Mouse (Mus musculus): ENCODE measurements around the gene Tbx3. TPM values are rescaled to one million over a fixed set of nuclear protein-coding genes. Genes with fewer than 3 reads are reported as not detected.

The Tbx3 gene
- polyA plus RNA-seq (2012; rRNA removed) = 40.4 and 54.3 TPM in 2 replicates

DNA sequence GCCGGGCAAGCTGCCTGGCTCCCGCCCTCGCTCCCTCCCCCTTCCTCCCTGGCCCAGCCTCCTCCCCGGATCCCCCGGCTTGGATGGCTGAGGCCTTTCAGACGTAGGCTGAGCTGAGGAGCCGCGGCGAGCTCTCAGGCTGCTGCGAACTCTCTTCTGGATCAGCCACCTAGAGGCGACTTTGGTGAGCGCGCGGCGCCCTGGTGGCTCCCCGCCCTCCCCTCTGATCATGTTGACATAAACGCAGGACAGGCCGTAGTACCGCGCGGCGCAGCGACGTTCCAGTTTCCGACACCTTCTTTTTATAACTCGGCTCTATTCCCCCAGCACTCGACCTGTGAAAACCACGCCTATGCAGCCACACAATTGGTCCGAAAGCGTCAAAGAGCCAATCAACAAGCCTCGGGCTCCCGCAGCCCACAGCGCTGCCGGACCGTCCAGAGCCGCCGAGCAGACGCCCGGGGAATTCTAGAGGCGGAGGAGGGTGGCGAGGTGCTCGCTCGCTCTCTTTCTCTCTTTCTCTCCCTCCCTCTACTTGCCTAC lies at the start of gene Tbx3:
Tbx3 (plus strand) TSS at position 104 of the 543 bp plus-strand sequence.
- peak; percentile 92 for DNase-seq (ENCODE audit: low spot score)

DNA sequence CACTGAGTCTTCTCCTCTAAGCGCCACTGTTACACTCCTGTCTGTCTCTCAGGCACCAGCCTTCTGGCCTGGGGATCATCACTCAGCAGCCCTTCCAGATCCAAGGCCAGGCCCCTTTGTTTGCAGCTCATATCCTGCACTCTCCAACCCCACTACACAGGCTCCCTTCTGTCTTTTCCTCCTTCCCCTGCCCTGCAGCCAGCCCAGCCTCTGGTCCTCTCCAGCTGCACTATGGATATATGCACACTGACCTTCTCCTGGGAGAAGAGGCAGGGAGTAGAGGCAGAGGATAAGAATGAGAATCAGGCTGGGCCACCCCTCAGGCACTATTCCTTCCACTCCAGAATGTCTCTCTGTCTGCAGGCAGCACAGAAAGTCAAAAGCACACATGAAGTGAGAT lies 48.4 kb upstream of the Tbx3 start:
- no peak for DNase-seq (ENCODE audit: low spot score)

GRCm38 (mm10) chr5:119624554-119624953 lies 45.9 kb upstream of the Tbx3 start:
- no peak for DNase-seq (ENCODE audit: low spot score)

- no peak for DNase-seq (ENCODE audit: low spot score)
Measured at GRCm38 (mm10) chr5:119625603-119626002, 44.9 kb upstream of the Tbx3 start.

DNA sequence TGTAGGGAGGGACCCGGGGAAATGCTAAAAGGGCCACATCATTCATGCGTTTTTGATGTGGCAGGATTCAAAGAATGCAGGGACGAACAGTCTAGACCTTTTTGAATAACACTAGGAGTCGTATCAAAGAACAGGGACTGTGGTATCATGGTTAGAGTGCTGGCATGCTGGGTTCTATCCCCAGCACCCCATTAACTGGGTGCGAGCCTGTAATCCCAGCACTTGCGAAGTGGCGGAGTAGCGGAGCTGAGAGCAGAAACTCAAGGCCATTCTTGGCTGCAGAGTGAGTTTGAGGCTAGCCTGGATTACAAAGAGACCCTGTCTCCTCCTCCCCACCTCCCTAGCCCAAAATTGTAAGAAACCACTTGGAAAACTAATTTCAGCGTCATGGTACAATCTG lies 44.3 kb upstream of the Tbx3 start:
- no peak for DNase-seq (ENCODE audit: low spot score)

DNA sequence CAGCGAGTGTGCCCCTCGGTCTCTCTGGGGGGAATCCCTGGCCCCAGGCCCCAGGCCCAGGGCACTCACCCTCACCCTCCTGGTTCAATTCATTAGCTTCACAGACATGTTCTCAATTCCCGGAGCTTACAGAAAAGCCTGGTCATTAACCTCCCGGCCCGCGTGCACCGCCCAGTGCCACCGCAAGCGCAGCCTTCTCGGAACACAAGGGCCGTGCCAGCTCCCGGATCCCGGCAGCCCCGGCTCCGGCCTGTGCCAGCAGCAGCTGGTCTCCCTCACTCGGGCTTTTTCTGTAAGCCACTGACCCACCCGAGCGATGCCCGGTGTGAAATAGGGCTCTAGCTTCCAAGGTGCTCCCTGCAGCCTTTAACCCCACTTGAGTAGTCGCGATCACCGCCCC lies 43.8 kb upstream of the Tbx3 start:
- no peak for DNase-seq (ENCODE audit: low spot score)

GRCm38 (mm10) chr5:119628100-119628499 lies 42.4 kb upstream of the Tbx3 start:
- DNase-seq (ENCODE audit: low spot score) = no peak

DNA sequence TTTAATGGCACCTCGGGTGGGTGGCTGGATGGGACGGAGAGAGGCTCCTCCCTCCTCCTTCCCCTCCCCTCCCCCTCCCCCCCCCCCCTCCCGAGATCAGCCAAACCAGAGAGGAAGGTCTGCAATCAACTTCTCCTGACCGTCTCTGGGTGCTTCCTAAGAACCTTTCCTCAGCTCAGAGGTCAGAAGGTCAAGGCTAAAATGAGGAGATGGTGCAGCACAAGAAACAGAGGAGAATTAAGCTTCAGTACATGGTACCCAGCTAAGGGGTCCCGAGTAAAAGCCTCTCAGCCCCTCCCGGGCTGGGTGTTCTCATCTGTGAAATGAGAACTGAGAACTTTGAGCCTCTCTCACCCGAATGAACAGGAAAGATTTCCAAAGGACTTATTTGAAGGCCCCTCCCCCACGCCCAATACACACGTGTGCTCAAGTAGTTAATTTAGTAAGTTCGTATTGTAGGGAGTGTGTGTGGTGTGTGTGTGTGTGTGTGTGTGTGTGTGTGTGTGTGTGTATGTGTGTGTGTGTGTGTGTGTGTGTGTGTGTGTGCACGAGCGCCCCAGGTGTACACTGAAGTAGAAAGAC lies 41.6 kb upstream of the Tbx3 start:
- DNase-seq (ENCODE audit: low spot score) = no peak

- DNase-seq (ENCODE audit: low spot score) = no peak
Measured at GRCm38 (mm10) chr5:119633581-119633980, 36.9 kb upstream of the Tbx3 start.

DNA sequence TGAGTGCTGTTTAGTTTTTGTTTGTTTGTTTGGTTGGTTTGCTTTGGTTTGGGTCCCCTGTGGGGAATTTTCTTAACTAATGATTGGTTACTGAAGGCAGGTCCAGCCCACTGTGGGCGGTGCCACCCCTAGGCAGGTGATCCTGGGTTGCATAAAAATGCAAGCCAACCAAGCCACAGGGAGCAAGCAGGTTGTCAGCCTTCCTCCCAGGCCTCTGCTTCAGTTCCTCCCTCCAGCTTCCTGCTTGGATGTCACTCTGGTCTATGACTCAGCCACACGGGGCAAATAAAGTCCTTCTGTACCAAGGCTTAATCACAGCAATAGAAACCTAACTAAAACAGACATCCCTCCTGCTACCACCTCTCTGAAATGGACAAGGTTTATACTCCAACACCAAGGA lies 35.6 kb upstream of the Tbx3 start:
- no peak for DNase-seq (ENCODE audit: low spot score)

DNA sequence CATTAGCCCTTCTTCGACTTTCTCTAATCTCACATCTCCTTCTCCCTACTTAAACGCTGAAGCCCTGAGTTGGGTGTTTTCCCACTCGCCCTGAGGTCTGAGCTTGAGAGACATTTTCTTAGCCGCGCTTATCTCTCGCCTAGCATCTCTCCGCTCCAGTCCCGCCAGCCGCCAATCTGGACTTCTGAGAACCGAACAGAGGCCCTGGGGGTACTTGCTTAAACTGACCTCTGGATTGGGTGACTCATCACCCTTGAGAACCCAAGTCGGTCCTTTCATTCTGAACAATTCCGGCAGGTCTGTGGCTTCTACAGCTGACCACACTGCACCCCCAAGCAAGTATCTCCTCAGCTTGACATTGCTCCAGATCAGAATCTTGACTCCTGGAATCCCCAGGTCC lies 32.2 kb upstream of the Tbx3 start:
- no peak for DNase-seq (ENCODE audit: low spot score)

DNA sequence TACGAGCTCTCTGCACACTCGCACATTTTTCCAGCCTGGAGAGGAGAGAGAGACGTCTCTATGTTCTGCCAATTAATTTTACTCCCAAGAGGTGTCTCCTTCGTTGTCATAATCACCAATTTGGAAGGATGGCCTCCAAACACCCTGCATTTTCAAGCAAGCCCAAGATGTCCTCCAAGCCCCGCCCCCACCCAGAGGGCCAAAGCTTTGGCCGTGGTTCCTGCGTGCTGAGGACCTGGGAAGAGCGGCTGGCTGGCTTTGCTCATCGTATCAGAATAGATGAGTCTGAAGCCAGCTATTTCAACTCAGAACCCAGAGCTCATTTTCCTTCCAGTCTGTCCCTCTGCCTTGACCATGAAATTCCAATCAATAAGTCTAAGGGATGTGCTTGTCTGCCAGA lies 29.4 kb upstream of the Tbx3 start:
- DNase-seq (ENCODE audit: low spot score) = no peak

DNA sequence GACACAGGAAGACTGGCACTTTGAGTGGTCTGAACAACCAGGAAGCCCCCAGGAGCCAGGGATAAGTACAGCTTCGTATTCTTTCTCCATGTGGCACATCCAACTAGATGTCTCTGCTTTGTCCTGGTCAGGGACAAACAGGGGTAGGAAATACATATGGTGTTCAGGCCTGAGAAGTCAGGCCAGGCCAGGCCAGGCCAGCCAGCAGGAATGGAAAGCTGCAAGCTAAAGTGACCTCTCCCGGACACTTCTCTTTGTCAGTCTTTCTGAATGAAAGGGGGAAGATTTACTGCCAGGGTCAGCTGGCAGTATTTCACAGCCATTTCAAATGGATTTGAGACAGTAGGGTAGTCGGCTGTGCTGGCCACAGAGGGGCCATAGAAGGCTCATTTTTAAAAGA lies 28.8 kb upstream of the Tbx3 start:
- DNase-seq (ENCODE audit: low spot score) = no peak

- no peak for DNase-seq (ENCODE audit: low spot score)
Measured at GRCm38 (mm10) chr5:119646965-119647364, 23.5 kb upstream of the Tbx3 start.

DNA sequence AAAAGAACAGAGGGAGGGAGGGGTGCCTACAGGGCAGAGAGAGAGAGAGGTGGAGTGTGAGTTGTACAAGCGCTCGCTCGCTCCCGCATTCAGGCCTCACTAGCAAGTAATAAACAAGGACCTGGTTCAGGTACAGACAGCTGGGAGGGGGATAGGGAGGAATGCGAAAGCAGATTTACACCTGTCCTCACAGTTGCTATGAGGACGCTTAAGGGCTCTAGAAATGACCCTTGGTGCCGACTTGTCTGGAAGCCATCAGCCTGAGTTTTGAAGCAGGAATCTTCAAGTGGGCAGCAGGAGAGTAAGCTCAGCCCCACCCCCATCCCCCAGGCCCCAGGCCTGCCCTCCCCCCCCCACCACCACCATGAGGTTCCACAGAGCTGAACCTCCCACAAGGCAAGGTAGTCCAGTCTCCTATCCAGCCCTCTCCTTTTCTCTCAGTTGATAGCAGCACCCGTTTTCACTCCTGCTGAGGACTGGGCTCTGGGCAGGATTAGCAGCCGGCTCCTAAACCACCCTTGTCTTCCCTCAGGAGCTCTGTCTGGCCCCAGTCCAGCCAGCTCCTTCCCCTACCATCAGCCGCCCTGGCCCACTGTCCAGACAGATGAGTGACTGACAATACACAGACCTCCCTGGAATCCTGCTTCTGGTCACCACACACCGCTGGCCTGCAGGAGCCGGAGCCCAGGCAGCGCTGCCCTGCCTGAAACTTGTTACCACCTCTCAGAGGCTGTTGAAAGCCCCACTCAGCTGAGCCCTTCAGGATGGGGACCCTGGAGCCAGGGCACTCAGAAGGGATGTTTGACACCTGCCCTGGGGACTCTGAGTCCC lies 19.1 kb upstream of the Tbx3 start:
- no peak for DNase-seq (ENCODE audit: low spot score)

- no peak for DNase-seq (ENCODE audit: low spot score)
Measured at GRCm38 (mm10) chr5:119656354-119656753, 14.1 kb upstream of the Tbx3 start.

DNA sequence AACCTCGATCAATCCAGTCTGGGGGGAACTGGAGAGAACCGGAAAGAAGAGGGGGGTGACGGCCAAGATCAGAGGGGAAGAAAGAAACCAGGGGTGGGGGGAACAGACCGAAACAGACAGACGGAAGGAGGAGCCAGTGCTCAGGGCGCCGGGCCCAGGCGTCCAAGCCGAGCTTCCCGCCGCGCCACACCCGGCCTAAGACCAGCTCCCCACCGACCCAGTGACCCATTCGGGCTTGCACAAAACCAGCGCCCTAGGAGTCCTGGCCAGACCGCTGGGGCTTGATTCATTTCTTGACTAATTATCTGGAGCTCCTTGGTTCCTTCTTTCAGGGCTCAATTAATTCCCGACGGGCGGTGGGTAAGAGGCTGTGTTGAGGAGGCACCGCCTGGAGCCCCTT lies 13.6 kb upstream of the Tbx3 start:
- no peak for DNase-seq (ENCODE audit: low spot score)

- no peak for DNase-seq (ENCODE audit: low spot score)
Measured at GRCm38 (mm10) chr5:119657362-119657761, 13.1 kb upstream of the Tbx3 start.

DNA sequence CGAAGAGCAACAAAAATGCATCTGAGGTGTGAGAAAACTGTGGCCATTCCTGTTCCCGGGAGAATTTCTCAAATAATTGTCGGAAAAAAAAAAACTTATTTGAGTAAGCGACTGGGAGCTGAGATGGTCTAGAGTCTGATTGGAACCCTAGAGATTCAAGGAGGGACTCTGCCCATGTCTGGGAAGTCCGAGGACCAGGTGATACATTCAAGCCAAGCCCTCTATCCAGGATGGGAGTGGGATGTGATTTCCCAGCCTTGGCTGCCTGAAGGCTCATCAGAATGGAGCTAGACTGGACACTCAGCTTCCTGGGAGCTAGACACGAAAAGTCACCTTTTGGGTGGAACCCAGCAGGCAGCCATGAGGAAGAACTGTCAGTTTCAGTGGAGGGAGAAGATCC lies 12.7 kb upstream of the Tbx3 start:
- no peak for DNase-seq (ENCODE audit: low spot score)

- no peak for DNase-seq (ENCODE audit: low spot score)
Measured at GRCm38 (mm10) chr5:119658396-119658795, 12.1 kb upstream of the Tbx3 start.

DNA sequence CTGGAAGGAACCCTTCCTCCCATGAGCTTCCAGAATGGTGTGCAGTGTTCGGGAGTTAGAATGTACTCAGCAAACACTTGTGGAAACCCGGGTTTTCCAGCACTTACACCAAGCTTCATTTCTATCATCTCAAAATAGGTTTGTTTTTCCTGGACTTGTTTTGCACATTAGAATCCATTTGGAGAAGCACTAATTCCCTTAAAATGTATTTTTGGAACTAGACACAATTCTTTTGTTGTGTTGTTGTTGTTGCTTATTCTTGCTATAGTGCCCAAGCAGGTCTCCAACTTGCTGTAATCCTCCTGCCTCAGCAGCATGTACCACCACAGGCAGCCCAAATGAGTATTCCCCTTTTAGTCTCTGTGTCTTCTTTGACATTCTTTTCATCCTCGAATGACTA lies 11.4 kb upstream of the Tbx3 start:
- no peak for DNase-seq (ENCODE audit: low spot score)

DNA sequence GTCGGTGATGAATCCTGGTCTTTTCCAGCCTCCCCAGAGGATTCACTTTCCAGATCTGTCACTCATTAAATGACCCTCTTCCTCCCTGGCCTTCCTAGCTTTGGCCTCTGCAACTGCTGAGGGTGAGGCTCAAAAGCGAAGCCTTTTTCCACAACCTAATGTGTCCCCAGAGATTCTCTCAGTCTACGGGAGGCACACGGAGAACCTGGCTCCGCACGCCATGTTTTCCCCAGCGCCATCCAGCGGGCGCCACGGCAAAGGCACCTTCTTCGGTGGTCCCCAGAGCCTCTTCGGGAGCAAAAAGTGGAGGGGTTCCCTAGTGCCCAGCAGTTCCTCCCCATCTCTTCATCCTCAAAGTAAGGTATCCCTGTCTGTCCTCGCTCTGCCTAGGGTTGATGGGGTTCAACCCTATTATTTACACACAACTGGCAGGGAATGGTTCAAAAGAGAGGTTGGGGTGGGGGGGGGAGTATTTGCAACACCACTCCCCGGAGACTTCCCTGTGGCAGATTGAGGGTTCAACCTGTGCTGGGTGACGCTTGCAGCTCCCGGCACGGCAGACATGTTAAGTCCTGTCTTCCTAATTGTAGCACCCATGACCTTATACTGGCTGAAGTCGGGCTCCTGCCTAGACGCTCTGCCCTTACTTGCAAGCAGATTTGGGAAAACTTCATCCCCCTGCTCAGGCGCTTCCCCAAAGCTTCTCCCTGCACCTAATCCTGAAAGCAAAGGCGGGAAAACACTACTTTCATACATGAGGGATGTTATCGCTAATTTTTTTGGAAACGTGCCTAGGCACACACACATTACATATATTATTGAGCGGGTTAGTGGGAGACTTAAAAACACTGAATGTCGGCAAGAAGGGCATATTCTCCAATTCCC lies 9.7 kb upstream of the Tbx3 start:
- DNase-seq (ENCODE audit: low spot score) = no peak
